Mouse (Mus musculus) kidney, embryonic 14.5 days (tissue): ENCODE measurements around the gene Drap1. TPM values are rescaled to one million over a fixed set of nuclear protein-coding genes. Genes with fewer than 3 reads are reported as not detected.

Source experiments
- ATAC-seq: fragments of 200-750 bp; cut with Nextera tagmentation; 2 replicates; pipeline ENCODE4 v1.8.0; 2017; ENCODE audit warnings: moderate number of reproducible peaks, mild to moderate bottlenecking, moderate TSS enrichment, moderate library complexity; ENCODE audit not compliant: low FRiP score, low TSS enrichment
- H3K27ac ChIP-seq: fragments of 300-500 bp; sonication (generic); 2 replicates; pipeline ENCODE4 v1.5.1; 2014; ENCODE audit warnings: low read depth, mild to moderate bottlenecking, low read length, moderate library complexity, mixed read lengths
- H3K27me3 ChIP-seq: fragments of 300-500 bp; sonication (generic); 2 replicates; pipeline ENCODE4 v1.6.1; 2014; ENCODE audit warnings: mild to moderate bottlenecking, low read length; ENCODE audit not compliant: control insufficient read depth, insufficient read depth
- H3K36me3 ChIP-seq: fragments of 300-500 bp; sonication (generic); 2 replicates; pipeline ENCODE4 v1.6.1; 2014; ENCODE audit warnings: low read length, mixed read lengths; ENCODE audit not compliant: control insufficient read depth, insufficient read depth
- H3K4me1 ChIP-seq: fragments of 300-500 bp; sonication (generic); 2 replicates; pipeline ENCODE4 v1.6.1; 2014; ENCODE audit warnings: low read length, mixed read lengths; ENCODE audit not compliant: control insufficient read depth, insufficient read depth
- H3K4me2 ChIP-seq: fragments of 300-500 bp; sonication (generic); replicated peaks from 2 replicates; pipeline ENCODE4 v1.6.1; 2014; ENCODE audit warnings: low read depth, mild to moderate bottlenecking, low read length
- H3K4me3 ChIP-seq: fragments of 300-500 bp; sonication (generic); 2 replicates; pipeline ENCODE4 v1.5.1; 2014; ENCODE audit warnings: mild to moderate bottlenecking, low read length
- H3K9ac ChIP-seq: fragments of 300-500 bp; sonication (generic); 2 replicates; pipeline ENCODE4 v1.6.1; 2014; ENCODE audit warnings: low read depth, mild to moderate bottlenecking, low read length, moderate library complexity
- H3K9me3 ChIP-seq: fragments of 300-500 bp; sonication (generic); 2 replicates; pipeline ENCODE4 v1.6.1; 2016; ENCODE audit warnings: low read length; ENCODE audit not compliant: control insufficient read depth
- WGBS: fragments of 180-500 bp; shearing (Covaris S2); extraction: QIAGEN DNeasy Blood & Tissue Kit; methylation state at CpG from one replicate; pipeline ENCODE4 v1.1.7; 2014; 5-methylcytosine and 5-hydroxymethylcytosine counted together
- polyA plus RNA-seq: library from polyadenylated mRNA; unstranded; fragments of >200 nt; fragmentation: Nextera tagmentation; extraction: Ambion mirVana; gene quantifications from 2 replicates; pipeline ENCODE4 v1.2.1, GENCODE M21; 2014

Gene Drap1
- polyA plus RNA-seq, 1 experiment from 2014 or later, result 191 TPM

GRCm38 (mm10) chr19:5444371-5444908, 19.7 kb upstream of the Drap1 start:
- H3K4me1 ChIP-seq, result no peaks in the 10 kb centered on the region; the same call in 1 of the 2 replicates
- H3K27ac ChIP-seq, result no peak overlapping the region
- ATAC-seq, result no peak
- H3K9me3 ChIP-seq, result no peaks in the 10 kb centered on the region; the same call in 1 of the 2 replicates
- peaks cover 27% of the 10 kb centered on the region for H3K27me3 ChIP-seq
- no peak overlapping the region for H3K4me2 ChIP-seq
- H3K4me3 ChIP-seq, result no peak overlapping the region
- H3K36me3 ChIP-seq, result no peaks in the 10 kb centered on the region
- 63% methylated on average over 9 of the region's 9 CpGs for WGBS
- no peak overlapping the region for H3K9ac ChIP-seq

DNA sequence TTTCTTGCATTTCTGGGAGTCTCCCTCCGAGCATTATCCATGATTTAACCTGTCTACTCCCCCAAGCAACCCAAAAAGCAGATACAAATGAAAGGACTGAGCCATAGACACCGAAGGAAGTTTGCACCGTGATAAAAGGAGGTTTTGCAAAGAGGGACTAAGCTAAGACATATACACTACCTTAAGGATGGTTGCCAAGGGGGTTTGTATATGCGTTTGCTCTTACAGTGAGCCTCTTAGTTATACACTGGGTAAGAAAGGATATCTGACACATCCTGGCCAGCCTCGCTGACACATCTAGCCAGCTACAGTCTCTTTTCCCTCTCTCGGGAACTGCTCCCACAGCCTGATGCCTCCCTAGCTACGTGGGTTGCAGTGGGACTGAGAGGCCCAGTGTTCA, 9.2 kb upstream of the Drap1 start:
- Histone ChIP-seq H3K9me3 (no peaks in the 10 kb centered on the region), H3K9ac (no peak overlapping the region; the same call in 1 of the 2 replicates), H3K4me2 (peak overlapping the region; percentile 60; the same call in 1 of the 2 replicates), H3K4me1 (peaks cover 18% of the 10 kb centered on the region), H3K36me3 (no peaks in the 10 kb centered on the region), H3K4me3 (no peak overlapping the region), H3K27me3 (no peaks in the 10 kb centered on the region), H3K27ac (no peak overlapping the region)
- 65% methylated on average over 7 of the region's 7 CpGs for WGBS
- ATAC-seq, result no peak

DNA sequence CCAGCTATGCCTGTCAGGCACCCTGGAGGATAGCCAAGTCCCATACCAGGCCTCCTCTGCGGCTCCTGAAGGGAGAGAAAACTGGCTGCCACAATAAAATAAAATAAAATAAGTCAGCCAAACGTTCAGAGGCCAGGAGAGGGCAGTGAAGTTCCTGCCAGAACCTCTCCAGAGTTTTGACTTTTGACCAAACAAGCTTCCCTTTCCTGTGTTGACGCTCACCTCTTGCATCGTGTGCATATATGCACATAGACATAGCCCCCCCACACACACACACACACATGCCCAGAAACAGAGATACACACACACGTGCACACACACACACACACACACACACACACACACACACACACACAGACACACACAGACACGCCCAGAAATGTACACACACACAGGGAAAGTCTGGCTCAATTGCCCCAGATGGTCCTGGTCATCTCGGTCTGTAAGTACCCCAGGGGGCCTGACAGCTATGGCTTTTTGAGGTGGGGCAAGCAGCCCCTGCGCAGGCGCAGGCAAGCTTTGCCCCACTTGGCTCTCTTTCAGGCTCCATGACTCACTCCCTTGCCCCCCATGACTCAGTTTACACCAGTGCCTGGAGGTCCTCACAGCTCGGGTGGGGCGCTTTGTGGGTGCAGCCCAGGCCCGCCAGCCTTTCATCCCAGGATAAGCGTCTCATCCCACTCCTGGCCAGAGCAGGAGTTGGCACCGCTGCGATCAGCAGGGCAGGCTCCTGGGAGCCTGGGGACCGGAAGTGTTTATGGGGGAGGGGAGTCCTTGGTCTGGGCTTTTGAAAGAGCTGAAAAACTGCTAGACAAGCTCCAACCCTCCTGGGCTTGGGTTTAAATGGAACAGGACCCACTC, 8.4 kb upstream of the Drap1 start:
- 9% methylated on average over 16 of the region's 16 CpGs for WGBS
- H3K4me1 ChIP-seq, result peaks cover 18% of the 10 kb centered on the region
- no peaks in the 10 kb centered on the region for H3K9me3 ChIP-seq
- no peaks in the 10 kb centered on the region for H3K27me3 ChIP-seq
- peak overlapping the region; percentile 26 for H3K4me3 ChIP-seq
- no peaks in the 10 kb centered on the region for H3K36me3 ChIP-seq
- peak overlapping the region; percentile 46 for H3K9ac ChIP-seq
- peak overlapping the region; percentile 60 for H3K4me2 ChIP-seq
- peak overlapping the region; percentile 61 for H3K27ac ChIP-seq
- peak; percentile 75 for ATAC-seq

DNA sequence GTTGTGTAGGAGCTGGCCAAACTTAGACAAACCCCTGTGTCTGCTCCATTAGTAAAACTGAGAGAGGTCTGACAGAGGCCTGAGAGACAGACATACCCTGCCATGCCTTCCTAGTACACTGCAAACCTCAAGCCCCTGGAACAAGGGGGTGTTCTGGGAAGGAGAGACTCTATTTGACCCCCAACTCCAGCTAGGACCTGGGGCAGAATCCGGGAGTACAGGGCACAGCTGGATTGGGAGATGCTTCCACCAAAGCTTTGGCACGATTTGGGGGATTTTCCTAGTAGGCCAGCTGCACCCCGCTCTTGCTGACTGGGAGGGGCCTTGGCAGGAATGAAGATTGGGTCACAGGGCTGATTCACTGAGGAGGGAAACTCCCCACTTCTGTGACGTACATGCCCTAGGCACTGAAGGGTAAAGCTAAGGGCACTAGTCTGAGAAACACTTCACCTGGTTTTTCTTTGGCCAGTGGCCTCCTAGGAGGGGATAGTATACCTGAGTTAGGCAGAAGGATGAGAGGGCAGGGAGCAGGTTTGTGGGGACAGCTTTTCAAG, 7.2 kb upstream of the Drap1 start:
- Histone ChIP-seq H3K9me3 (no peaks in the 10 kb centered on the region), H3K4me1 (peaks cover 18% of the 10 kb centered on the region), H3K4me2 (no peak overlapping the region), H3K27ac (no peak overlapping the region), H3K36me3 (peaks cover 3% of the 10 kb centered on the region), H3K4me3 (no peak overlapping the region), H3K27me3 (no peaks in the 10 kb centered on the region), H3K9ac (no peak overlapping the region)
- ATAC-seq, result no peak
- WGBS, result 76% methylated on average over 4 of the region's 4 CpGs

DNA sequence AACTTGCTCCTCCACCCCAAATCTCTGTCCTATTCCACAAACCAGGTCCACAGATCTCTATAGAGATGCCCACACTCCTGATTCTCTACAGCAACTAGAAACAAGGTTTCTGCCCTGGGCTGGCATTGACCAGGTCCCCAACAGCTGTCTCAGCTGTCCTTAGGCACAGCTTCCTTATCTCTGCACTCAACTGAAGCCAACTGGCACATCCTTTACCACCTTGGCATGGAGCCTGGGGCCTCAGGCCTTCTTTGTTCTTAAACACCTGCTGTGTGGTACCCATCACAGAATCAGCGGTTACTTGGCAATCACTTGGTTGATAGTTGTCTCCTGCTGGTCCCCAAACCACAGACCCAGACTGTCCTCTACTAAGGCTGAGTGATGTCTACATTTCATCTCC, 5.6 kb upstream of the Drap1 start:
- H3K27me3 ChIP-seq, result no peaks in the 10 kb centered on the region
- H3K4me2 ChIP-seq, result no peak overlapping the region
- H3K9ac ChIP-seq, result no peak overlapping the region
- no peak overlapping the region for H3K4me3 ChIP-seq
- peaks cover 15% of the 10 kb centered on the region for H3K36me3 ChIP-seq
- 100% methylated on average over 1 of the region's 1 CpGs for WGBS
- H3K27ac ChIP-seq, result no peak overlapping the region
- H3K4me1 ChIP-seq, result peaks cover 30% of the 10 kb centered on the region
- H3K9me3 ChIP-seq, result no peaks in the 10 kb centered on the region
- no peak for ATAC-seq

DNA sequence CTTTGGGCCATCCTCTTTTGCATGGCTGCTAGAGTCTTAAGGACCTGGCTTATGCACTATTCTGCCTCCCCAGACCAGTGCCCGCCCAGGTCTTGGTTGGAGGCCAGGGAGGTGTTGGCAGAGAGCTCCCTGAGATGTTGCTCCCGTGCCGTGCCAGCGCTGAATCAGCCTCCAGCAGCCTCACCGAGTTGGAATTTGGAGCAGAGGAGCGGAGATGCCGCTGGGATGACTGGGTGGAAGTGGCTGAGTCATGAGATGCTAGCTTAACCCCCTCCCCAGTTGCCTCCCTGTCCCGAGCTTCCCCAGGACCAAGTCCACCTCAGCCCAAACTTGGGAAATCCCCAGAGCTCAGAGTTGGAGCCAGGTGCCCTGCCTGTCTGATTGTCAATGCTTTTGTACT, 5.0 kb upstream of the Drap1 start:
- 82% methylated on average over 8 of the region's 8 CpGs for WGBS
- Histone ChIP-seq H3K36me3 (peaks cover 15% of the 10 kb centered on the region), H3K4me2 (no peak overlapping the region), H3K4me1 (peaks cover 30% of the 10 kb centered on the region), H3K27ac (no peak overlapping the region), H3K9me3 (no peaks in the 10 kb centered on the region), H3K27me3 (no peaks in the 10 kb centered on the region), H3K9ac (no peak overlapping the region), H3K4me3 (no peak overlapping the region)
- no peak for ATAC-seq

DNA sequence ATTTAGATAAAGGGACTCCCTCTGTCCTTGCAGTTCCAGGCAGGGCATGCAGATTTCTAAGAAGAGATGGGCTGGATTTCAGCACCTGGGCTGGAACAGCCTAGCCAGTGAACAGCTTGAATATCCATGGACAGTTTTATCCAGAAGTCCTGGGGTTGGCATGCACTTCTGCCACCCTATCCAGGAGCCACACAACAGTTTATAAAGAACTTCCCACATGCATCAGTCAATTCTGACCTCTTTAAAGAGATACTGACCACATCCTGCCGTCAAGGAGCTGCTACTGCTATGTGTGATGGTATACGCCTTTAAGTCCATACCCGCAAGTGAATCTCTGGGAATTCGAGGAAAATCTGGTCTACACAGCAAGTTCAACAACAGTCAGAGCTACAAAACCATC, 4.4 kb upstream of the Drap1 start:
- no peak for ATAC-seq
- H3K4me1 ChIP-seq, result peaks cover 30% of the 10 kb centered on the region
- WGBS, result 88% methylated on average over 4 of the region's 4 CpGs
- H3K36me3 ChIP-seq, result peaks cover 15% of the 10 kb centered on the region
- H3K27me3 ChIP-seq, result no peaks in the 10 kb centered on the region
- no peak overlapping the region for H3K9ac ChIP-seq
- no peak overlapping the region for H3K4me2 ChIP-seq
- H3K4me3 ChIP-seq, result no peak overlapping the region
- no peak overlapping the region for H3K27ac ChIP-seq
- H3K9me3 ChIP-seq, result no peaks in the 10 kb centered on the region

GRCm38 (mm10) chr19:5428083-5428482, 3.3 kb upstream of the Drap1 start:
- Histone ChIP-seq H3K9ac (no peak overlapping the region), H3K36me3 (peaks cover 15% of the 10 kb centered on the region), H3K9me3 (no peaks in the 10 kb centered on the region), H3K4me3 (no peak overlapping the region), H3K27ac (no peak overlapping the region), H3K4me1 (peaks cover 28% of the 10 kb centered on the region), H3K4me2 (no peak overlapping the region), H3K27me3 (no peaks in the 10 kb centered on the region)
- 85% methylated on average over 2 of the region's 2 CpGs for WGBS
- no peak for ATAC-seq
